In the genomic region with DNA sequence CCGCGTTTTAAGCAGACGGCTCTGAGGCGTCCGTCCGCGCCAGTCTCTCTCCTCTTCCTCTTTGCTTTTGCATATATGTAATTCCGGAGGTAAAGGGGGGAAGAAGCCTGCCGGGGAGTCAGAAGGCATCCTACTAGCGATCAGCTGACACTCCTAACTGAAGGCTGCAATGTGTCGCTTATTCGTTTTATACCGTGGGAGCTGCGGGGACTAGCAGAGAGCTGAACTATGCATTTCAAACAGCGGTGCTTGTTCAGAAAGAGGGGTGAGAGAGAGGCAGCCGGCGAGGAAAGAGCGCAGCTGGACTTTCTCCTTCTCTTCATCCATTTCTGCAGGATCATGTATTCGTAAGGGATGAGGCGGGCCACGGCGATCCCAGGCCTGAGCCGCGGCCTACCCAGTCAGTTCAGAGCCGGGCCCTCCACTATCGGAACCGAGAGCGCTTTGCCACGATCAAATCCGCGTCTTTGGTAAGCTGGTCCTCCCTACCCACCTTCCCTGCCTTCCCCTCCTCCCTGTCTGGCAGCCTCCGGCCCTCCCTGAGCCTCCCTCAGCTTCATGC, we compare ENCODE assay signal across 8 mouse cellular contexts. TPM values are rescaled to one million over a fixed set of nuclear protein-coding genes. Genes with fewer than 3 reads are reported as not detected.
DNase-seq lines count a peak whose midpoint lies in the region; ATAC-seq and TF ChIP-seq lines count a peak whose summit lies in the region.
"Had no signal": no experiment of that assay in that cellular context is flagged by ENCODE, and none has a peak within 500 bp of the region (broad histone marks: within the 10 kb centered on the region; RNA-seq: fewer than 3 reads in every experiment).

No protein-coding gene starts in this region.

- no peaks in the 10 kb centered on the region for H3K9me3 ChIP-seq in forebrain, embryonic 13.5 days (replicated peaks)
- no peaks in the 10 kb centered on the region for H3K9me3 ChIP-seq in hindbrain, postnatal 0 days (ENCODE audit: low read length)
- no peaks in the 10 kb centered on the region for H3K9me3 ChIP-seq in limb, embryonic 12.5 days

- H3K4me2 ChIP-seq in forebrain, embryonic 13.5 days = peak overlapping the region; percentile 68
- H3K4me2 ChIP-seq in hindbrain, postnatal 0 days (ENCODE audit: low read depth, low read length) = peak overlapping the region; percentile 75
- peak overlapping the region; percentile 85 for H3K4me2 ChIP-seq in limb, embryonic 12.5 days

- H3K27me3 ChIP-seq in forebrain, embryonic 13.5 days = no peaks in the 10 kb centered on the region
- no peaks in the 10 kb centered on the region for H3K27me3 ChIP-seq in hindbrain, postnatal 0 days (ENCODE audit: insufficient read depth, low read length)
- peaks cover 37% of the 10 kb centered on the region for H3K27me3 ChIP-seq in limb, embryonic 12.5 days

- peak; percentile 55 for DNase-seq in Muller cell, postnatal 12 days (ENCODE audit: inconsistent ontology term)
- DNase-seq in hindbrain, postnatal 0 days (ENCODE audit: low spot score) = peak; percentile 67
- peak; percentile 39 for DNase-seq in retina, embryonic 14.5 days (ENCODE audit: low spot score)
- no peak for DNase-seq in MN1 (ENCODE audit: low spot score)

- peaks cover 22% of the 10 kb centered on the region for H3K4me1 ChIP-seq in forebrain, embryonic 13.5 days
- peaks cover 14% of the 10 kb centered on the region; the same call in 1 of the 2 replicates for H3K4me1 ChIP-seq in hindbrain, postnatal 0 days (ENCODE audit: insufficient read depth, low read length)
- H3K4me1 ChIP-seq in limb, embryonic 12.5 days (replicated peaks) = peaks cover 17% of the 10 kb centered on the region

- H3K4me3 ChIP-seq in forebrain, embryonic 13.5 days = peak overlapping the region; percentile 47
- peak overlapping the region; percentile 66 for H3K4me3 ChIP-seq in hindbrain, postnatal 0 days (ENCODE audit: low read length)
- peak overlapping the region; percentile 44 for H3K4me3 ChIP-seq in limb, embryonic 12.5 days (replicated peaks)
- H3K4me3 ChIP-seq: erythroblast, embryonic 14.5 days had no signal

- H3K27ac ChIP-seq in forebrain, embryonic 13.5 days = peak overlapping the region; percentile 78
- peak overlapping the region; percentile 97 for H3K27ac ChIP-seq in hindbrain, postnatal 0 days
- H3K27ac ChIP-seq in limb, embryonic 12.5 days = no peak overlapping the region

- peak overlapping the region; percentile 75 for H3K9ac ChIP-seq in forebrain, embryonic 13.5 days
- H3K9ac ChIP-seq in hindbrain, postnatal 0 days (replicated peaks; ENCODE audit: low read length) = peak overlapping the region; percentile 81
- H3K9ac ChIP-seq in limb, embryonic 12.5 days (replicated peaks) = peak overlapping the region; percentile 56

- 1% methylated on average over 32 of the region's 32 CpGs for WGBS in forebrain, embryonic 13.5 days
- 1% methylated on average over 32 of the region's 32 CpGs for WGBS in hindbrain, postnatal 0 days
- WGBS in limb, embryonic 12.5 days = 2% methylated on average over 32 of the region's 32 CpGs

- H3K36me3 ChIP-seq in forebrain, embryonic 13.5 days (ENCODE audit: poor library complexity, severe bottlenecking) = no peaks in the 10 kb centered on the region
- no peaks in the 10 kb centered on the region for H3K36me3 ChIP-seq in hindbrain, postnatal 0 days (ENCODE audit: insufficient read depth, low read length)
- H3K36me3 ChIP-seq in limb, embryonic 12.5 days = no peaks in the 10 kb centered on the region

- ATAC-seq in cerebellum, adult (ENCODE audit: insufficient number of reproducible peaks, low FRiP score, low TSS enrichment) = peak; percentile 39; the same call in 1 of the 2 replicates
- peak; percentile 57 for ATAC-seq in forebrain, embryonic 13.5 days
- peak; percentile 33; the same call in 1 of the 2 replicates for ATAC-seq in hindbrain, postnatal 0 days
- no peak for ATAC-seq in limb, embryonic 12.5 days (ENCODE audit: insufficient number of reproducible peaks, insufficient read depth, low FRiP score, low TSS enrichment, low read depth)

- no peak for TF ChIP-seq CTCF in hindbrain, postnatal 0 days (IDR thresholded peaks at IDR 0.05; ENCODE audit: low read depth)

RNA-seq across cellular contexts. Expression of a gene that starts 46.6 kb away (rescaled TPM):
- polyA plus RNA-seq in forebrain, embryonic 13.5 days (2015; fragmentation: Nextera tagmentation; extraction: Ambion mirVana) = 1,080 and 1,130 TPM in 2 replicates
- 1,096 and 1,413 TPM in 2 replicates for total RNA-seq in hindbrain, postnatal 0 days (2014; rRNA removed)
- polyA plus RNA-seq in hindbrain, postnatal 0 days (2015; fragmentation: Nextera tagmentation; extraction: Ambion mirVana) = 1,008 and 1,032 TPM in 2 replicates
- polyA plus RNA-seq in limb, embryonic 12.5 days (2016; fragmentation: Nextera tagmentation; extraction: Ambion mirVana) = 760 and 770 TPM in 2 replicates
